Mouse (Mus musculus) mature B cell (primary cell): ENCODE results near the gene Abhd4.

Source experiments
- in situ Hi-C: fragments of 300-500 bp; cut with MboI; formaldehyde crosslinking; loops from 2 replicates; pipeline ENCODE4 v1.14.3; 2019

Gene Abhd4

DNA sequence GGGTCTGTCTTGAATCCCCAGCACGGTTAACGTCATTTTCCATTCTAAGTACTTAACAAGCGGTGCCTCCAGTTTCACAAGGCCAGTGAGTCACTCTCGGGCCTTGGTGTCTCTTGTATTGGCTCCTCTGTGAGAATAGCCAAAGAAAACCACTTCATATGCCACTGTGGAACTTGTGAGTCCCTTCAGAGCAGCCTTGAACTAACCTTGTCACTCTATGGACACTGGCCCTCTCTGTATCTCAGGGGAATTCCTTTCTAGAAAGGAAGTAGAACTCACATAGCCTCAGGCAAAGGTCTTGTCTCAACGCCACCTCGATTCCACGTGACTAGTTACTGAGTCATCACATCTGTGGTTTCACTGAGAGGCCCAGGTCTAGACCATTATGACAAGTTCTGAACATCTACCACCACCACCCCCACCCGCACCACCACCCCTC lies 31.7 kb upstream of the Abhd4 start:
- in situ Hi-C loops = no loop called here

DNA sequence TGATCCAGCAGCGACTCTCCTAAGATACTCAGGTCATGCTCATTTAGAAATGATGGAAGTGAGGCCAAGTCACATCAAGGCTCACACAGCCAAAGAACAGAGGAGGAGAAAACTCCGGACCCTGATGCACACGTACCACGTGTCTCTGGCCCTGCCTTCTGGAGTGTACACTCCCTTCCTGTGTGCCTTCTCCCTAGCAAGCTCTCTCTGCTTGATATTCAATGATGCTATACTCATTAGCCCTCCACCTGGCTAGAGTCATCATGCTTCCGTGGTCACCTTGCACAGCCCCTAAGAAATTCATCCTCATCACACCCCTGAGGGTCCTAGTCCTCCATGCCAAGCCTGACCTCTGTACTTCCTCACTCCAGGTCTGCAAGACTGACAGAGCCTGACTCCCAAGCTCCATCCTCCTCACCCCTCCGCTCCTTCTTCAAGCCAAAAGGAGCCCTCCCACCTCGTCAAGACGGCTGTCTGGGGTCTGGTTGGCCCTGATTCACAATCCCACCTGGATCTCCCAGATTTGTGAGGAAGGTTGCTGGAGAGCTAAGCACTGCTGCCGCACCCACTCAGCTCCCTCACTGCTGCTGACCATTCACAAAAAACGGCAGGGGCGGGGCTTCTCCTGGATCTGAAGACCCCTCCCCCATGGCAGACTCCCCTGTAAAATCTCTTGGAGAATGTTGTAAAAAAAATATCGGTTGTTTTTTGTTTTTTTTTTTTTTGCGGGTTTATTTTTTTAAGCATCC lies 30.5 kb upstream of the Abhd4 start:
- in situ Hi-C loops = no loop called here

DNA sequence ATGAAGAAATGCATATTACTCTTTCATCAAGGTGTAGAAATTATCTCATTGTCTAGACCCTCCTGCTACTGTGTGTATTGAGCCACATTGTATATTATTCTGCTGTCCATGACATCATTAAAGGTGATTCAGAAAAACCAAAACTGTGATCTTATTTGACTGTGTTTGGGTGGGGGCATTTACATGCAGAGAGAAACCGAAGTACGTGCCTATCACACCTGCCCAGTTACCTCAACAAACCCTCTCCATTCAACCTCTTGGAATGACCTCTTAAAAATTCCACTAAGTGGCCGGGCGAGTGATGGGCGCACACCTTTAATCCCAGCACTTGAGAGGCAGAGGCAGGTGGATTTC lies 29.9 kb upstream of the Abhd4 start:
- in situ Hi-C loops = no loop called here

DNA sequence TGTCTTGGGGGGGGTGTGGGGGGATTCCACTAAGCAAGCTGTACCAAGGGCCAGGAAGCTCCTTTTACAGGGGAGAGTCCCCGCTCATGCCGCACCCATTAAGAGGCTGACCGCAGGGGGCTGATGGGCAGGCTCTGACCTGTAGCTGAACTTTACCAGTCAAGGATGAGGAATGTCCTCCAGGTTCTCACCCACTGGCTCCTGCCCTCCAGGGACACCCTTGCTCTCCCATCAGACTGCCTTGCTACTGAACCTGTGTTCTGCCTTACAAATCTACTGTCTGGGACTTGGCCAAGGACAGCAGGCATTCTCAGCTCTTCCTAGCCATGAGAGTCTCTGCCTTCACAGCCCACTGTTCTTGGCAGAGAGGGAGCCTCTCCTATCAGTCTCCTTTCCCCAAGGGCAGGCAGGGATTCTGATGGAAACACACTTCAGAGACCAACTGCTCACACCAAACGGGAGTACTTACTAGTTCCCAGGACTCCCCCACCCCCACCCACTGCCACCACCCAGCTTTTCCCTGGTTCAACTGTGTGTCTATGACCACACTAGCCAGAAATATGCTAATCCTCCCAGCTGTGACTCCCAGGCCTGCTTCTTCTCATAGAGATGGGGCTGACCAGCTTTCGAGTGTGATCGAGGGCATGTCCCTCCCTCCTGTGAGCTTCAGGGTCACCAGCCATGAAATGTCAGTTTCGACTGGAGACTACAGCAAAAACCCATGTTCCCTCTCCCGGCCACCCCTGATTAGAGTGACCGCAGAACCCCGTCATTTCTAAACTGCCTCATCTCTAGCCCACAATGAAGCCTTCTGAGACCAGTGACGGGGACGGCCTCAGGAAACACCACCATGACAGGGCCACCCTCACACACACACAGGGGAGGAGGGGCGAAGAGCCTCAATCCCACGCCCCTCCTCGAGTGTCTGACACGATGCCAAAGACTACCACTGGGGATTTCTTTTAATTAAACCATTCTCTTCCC lies 29.2 kb upstream of the Abhd4 start:
- in situ Hi-C loops = loop anchor here (25.0 kb wide), 1 partner anchor 213 kb away; the partner anchor contains the start of genes Mmp14 and Mrpl52

DNA sequence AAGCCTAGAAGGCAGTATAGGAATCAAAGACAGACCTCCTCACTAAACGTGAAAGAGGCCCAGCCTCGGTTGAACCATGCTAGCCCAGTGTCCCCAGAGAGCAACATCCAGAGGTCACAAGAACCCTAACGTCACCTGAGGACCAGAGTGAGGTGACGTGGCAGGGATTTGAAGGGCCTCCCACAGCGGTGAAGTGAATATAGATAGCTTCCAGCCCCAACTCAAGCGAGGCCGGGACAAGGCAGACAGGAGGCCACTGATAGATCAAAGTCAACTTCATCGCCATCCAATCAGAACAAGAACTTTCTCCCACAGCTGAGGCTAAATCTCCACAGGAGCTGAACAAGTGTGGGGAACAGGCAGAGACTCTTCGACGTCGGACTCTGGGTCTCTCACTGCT lies 28.3 kb upstream of the Abhd4 start:
- in situ Hi-C loops = loop anchor here (25.0 kb wide), 1 partner anchor 212 kb away; the partner anchor contains the start of genes Mmp14 and Mrpl52

DNA sequence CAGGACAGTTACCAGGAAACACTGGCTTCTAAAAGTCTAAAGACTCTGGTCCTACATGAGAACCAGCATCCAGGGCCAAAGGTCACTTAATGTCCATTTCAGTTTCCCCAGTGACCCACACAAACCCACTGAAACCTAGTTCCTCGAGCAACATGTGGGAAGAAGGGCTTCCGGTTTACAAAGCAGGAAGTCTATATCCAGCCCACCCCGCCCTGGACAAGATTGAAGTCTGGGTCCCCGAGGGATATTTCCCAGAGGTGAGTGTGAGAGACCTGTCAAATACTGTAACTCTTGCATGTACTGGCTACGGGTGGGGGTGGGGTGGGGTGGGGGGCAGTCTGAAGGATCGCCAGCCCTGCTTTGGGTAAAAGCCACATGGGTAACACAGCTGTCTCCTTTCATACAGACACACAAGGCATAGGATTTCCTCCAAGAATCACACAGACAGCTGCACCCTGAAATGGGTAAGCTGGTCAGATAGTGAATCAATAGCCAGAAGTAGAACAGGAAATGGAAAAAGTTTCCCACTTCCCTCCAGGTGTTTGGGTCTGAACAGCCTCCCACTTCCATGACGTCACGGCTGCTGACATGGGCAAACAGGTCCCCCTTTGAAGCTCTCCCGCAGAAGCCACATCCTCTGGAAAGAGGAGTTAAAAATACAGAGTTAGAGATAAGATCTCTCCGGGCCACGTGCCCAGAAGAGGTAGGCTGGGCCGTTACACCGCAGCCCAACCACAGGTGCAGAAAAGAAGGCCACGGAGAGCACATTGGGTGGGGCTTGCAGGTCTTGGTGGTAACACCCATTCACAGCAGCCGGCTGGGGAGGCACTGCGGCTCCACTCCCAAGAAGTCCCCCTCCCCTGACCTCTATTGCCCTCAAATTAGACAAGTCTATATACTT lies 26.8 kb upstream of the Abhd4 start:
- in situ Hi-C loops = loop anchor here (25.0 kb wide), 1 partner anchor 210 kb away; the partner anchor contains the start of genes Mmp14 and Mrpl52

DNA sequence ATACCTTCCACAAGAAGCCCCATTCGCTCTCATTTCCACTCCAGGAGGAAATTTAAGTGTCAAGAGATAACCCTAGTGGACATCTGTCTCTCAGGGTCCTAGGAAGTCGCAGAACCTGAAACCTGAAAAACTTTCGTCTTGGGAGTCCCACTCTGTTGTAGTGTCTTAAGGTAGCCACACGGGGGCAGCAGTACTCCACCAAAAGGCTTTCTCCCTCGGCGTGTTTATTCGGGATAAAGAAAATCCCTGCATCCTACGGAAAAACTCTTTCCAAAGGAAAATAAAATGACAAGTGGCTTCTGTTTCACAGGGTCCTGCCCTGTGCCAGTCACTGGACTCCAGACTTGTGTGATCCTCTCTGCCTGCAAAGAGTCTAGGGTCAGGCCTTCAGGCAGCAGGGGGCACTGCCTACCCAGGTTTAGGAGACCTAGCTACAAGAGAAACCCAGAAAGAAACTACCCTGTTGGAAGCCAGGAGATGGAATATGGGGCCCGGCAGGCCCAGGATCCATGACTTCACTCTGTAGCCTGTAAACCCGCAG lies 26.0 kb upstream of the Abhd4 start:
- in situ Hi-C loops = loop anchor here (25.0 kb wide), 1 partner anchor 209 kb away; the partner anchor contains the start of genes Mmp14 and Mrpl52

DNA sequence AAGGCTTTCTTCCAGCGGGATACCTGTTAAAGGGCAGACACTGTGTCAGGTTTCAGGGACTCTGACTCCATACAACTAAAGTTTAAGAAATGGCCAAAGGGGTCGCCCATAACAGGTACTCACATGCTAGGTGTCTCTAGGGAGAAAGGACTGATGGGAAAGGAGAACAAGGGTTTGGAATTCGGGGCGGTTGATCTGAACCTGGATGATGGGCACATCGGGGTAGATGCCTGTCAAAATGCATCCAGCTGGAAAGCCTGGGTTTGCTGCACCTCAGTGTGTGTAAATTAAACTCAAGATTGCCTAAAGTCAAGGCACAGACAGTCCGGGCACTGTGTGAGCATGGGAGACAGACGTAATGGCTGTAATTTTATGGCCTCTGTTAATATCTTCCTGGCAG lies 25.5 kb upstream of the Abhd4 start:
- in situ Hi-C loops = loop anchor here (25.0 kb wide), 1 partner anchor 209 kb away; the partner anchor contains the start of genes Mmp14 and Mrpl52

DNA sequence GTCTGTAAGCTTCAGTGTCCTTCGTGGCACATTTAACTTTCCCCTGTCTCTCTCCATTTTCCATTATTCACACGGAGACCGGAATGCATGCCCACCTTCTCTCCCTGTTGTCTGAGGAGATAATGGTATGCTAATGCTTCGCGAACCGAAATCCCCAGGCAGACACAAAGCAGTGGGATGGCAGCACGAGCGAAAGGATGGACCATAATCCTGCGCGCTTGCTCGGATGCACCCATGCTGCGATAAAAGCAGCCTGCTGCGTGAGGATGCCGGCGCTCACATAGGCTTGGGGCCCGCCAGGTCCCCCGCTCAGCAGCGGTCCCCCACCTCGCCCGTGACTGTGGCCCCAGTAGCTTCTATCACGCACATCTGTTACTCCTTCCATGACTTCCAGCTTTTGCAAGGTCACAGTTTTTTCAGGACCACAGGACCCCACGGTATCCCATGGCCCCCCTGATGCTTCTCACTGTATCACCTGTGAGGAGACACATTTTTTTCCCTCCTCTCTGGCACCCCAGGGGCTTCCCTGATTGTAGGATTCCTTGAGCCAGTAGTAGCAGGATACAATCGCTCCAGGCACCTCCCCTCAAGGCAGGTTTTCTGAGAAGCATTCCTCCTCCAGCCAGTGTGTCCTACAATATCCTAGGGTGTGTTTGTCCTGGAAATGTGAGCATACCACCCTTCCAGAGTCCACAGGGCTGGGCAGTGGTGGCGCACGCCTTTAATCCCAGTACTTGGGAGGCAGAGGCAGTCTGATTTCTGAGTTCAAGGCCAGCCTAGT lies 24.9 kb upstream of the Abhd4 start:
- in situ Hi-C loops = loop anchor here (25.0 kb wide), 1 partner anchor 208 kb away; the partner anchor contains the start of genes Mmp14 and Mrpl52

DNA sequence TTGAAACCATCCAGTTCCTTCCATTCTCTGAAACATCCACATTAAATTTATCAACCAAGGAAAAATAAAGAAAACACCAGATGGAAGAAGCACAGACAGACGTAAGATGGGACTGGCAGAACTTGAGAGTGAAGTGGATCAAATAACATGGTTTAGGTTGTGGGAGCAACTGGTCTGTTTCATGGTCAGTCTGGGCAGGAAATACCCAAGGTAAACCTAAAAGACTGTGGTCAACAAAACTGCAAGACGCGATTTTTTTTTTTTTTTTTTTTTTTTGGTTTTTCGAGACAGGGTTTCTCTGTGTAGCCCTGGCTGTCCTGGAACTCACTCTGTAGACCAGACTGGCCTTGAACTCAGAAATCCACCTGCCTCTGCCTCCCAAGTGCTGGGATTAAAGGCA lies 24.1 kb upstream of the Abhd4 start:
- in situ Hi-C loops = loop anchor here (10.0 to 25.0 kb wide), 2 partner anchors 125 to 207 kb away; partner anchors contain the start of genes Mmp14 and Mrpl52

DNA sequence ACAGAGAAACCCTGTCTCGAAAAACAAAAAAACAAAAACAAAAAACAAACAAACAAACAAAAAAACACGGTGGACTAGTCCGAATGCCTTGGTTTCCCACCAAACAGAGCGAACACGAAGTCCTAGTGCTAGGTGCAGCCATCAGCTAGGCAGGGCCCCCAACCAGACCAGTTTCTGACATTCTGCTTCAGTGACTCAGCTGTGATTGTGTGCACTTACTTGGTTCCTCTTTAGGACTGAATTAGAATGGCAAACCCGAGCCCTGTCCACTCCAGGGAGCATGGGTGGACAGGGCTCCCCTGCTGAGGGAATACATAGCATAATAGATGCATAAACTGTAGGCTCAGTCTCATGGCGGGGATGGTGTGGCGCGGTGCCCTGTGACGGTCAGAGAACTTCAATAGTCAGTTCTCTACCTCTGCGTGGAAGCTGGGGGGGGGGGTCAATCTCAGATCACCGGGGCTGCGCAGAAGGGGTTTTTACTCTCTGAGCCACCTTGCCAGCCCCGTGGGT lies 23.3 kb upstream of the Abhd4 start:
- in situ Hi-C loops = loop anchor here (10.0 to 25.0 kb wide), 2 partner anchors 124 to 207 kb away; partner anchors contain the start of genes Mmp14 and Mrpl52

DNA sequence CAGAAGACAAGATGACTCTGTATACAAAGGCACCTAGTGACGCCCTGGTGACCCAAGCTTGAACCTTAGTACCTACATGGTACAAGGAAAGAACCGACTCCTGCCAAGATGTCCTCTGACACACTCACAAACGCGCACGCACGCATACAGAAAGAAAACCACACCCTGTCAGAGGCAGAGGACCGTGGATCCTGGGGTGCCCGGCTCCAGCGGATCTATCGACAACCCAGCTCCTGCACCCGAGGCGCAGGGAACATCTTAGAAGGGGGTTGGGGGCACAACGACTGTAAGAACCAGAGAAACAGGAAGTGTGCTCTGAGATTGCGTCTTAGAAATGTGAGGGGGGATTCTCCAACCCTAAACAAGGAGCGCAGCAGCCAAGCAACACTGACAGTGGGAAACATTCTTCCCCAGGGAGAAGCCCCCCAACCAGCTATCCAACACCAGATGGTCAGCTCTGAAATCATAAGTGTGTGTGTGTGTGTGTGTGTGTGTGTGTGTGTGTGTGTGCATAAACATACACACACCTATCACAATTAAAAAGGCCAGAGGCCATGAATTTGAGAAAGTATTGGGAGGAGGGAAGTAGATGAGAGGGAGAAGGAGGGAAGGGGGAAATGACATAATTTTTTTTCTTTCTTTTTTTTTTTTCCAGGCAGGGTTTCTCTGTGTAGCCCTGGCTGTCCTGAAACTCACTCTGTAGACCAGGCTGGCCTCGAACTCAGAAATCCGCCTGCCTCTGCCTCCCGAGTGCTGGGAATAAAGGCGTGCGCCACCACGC lies 22.6 kb upstream of the Abhd4 start:
- in situ Hi-C loops = loop anchor here (10.0 to 25.0 kb wide), 2 partner anchors 123 to 206 kb away; partner anchors contain the start of genes Mmp14 and Mrpl52

DNA sequence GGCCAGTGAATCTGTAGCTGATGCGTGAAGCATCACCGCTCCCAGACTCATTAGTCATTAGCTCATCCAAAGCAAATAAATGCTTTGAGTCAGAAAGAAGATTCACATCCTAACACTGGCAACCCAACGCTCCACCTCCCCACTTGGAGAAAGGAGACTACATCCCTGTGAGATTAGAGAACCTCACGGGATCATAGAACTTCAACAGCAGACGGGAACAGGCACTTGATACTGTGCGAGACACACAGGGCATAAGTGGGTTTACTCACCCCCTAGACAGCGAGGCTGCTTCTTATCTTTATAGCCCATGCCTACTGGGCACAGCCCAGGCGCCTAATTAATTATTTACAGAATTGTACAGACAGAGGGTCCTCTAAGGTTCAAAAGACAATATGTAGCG lies 21.8 kb upstream of the Abhd4 start:
- in situ Hi-C loops = loop anchor here (10.0 to 25.0 kb wide), 2 partner anchors 123 to 205 kb away; partner anchors contain the start of genes Mmp14 and Mrpl52

DNA sequence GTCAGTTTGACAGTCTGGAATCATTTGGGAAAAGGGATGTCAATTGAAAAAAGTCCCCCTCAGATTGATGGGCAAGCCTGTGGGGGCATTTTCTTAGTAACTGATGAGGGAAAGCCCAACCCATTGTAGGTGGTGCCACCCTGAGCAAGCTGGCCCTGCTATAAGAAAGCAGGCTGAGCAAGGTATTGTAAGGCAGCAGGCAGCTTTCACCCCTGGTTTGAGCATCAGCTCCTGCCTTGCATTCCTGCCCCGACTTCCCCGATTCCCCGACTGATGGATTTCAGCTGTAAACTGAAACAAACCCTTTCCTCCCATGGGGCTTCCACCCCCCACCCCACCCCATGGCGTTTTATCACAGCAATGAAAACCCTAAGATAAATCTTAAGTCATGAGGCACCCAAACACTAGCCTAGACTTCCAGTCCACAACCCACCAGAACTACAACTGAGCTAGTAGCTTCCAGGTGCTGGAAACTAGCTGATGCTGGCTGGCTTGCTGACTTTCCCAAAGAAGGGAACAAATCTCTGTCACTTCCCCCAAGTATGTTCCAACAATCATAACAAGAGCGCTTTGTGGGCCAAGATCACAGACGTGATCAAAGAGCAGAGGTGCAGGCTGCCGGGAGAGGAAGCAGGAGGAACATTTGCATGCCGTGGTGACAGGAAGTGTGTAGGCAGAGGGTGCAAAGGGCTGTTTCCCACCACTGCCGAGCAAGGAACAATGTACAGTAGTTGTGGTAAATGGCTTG lies 21.0 kb upstream of the Abhd4 start:
- in situ Hi-C loops = loop anchor here (10.0 to 25.0 kb wide), 2 partner anchors 122 to 204 kb away; partner anchors contain the start of genes Mmp14 and Mrpl52

DNA sequence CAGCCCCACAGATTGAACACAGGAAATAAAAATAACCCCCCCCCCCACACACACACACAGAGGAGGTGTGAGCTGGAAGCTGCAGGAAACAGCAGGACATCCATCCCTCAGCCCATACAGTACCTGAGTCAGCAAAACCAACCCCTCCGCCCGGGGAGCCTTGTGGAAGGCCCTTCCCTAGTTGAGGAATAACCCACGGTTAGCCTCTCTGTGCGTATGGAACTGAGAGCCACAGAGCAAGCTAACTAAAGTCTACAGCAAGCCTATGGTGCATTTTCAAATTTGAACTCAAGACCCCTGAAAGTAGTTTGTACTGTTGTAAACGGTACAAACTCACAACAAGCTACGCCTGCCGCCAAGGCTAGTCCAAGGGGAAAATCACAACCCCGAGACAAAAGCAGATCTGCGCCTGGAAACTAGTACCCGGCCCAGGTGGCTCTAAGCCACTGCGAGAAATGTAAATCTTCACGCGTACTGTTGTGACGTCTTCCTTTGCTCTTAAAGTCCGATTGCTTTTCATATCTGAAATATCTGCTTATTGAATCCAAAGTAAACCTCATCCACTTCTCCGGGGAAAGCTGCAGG lies 20.3 kb upstream of the Abhd4 start:
- in situ Hi-C loops = loop anchor here (10.0 to 25.0 kb wide), 2 partner anchors 121 to 204 kb away; partner anchors contain the start of genes Mmp14 and Mrpl52

DNA sequence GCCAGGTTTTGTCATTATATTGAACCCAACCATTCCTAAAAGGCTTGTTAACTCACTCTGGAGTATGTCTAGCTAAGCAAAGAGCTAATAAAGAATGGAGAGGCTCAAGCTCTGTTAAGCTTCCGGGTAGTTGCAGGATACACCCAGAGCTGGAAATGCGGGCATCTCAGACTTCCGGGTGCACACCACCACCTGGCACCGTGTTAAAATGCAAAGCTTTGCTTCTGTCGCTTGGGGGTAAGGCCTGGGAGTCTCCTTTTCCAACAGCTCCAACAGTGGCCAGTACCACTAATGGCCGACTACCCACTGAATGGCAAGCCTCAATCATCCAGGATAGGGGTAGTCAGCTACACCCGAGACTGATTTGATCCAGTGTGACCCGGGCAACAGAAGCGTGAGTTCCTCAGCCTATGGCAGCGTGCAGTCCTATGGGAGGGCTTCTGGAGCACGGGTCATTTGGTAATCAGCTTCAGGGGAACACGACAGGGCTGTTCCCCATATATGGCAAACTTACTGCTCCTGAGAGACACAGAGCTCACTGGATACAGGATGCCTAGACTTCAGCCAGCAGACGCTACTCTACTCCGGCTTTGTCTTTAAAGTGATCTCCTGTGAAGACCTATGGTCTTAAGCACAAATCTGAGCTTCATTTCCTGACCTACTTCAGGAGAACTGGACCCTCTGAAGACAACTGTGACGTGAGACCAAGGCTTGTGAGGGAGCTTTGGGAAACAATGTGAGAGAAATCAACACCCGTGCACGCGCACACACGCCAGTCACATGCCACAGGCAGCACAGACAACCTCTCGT lies 19.6 kb upstream of the Abhd4 start:
- in situ Hi-C loops = loop anchor here (10.0 to 25.0 kb wide), 2 partner anchors 120 to 203 kb away; partner anchors contain the start of genes Mmp14 and Mrpl52
